Mouse (Mus musculus): ENCODE measurements around the gene Rfwd3. TPM values are rescaled to one million over a fixed set of nuclear protein-coding genes. Genes with fewer than 3 reads are reported as not detected.

Gene Rfwd3
- polyA plus RNA-seq, 1 experiment from 2014 or later: 98.9 TPM

GRCm38 (mm10) chr8:111233730-111234129 is 66.3 kb downstream of the Rfwd3 start:
- H3K36me3 ChIP-seq: 0 out of 2 replicates have a peak, but pooled peaks cover 2% of the 10 kb centered on the region
- 93% methylated on average over 2 of the region's 2 CpGs for WGBS
- no peaks in the 10 kb centered on the region for H3K4me1 ChIP-seq
- no peaks in the 10 kb centered on the region for H3K27me3 ChIP-seq (ENCODE audit: low read depth, poor library complexity, severe bottlenecking)
- DNase-seq (ENCODE audit: low spot score): no peak
- no peak overlapping the region for H3K27ac ChIP-seq (replicated peaks)
- H3K9me3 ChIP-seq (replicated peaks): no peaks in the 10 kb centered on the region
- no peak overlapping the region for H3K4me3 ChIP-seq

GRCm38 (mm10) chr8:111224153-111224552 is 75.9 kb downstream of the Rfwd3 start:
- Histone ChIP-seq H3K27me3 (ENCODE audit: low read depth, poor library complexity, severe bottlenecking) (no peaks in the 10 kb centered on the region), H3K9me3 (replicated peaks) (no peaks in the 10 kb centered on the region), H3K36me3 (0 out of 2 replicates have a peak, but pooled peaks cover 6% of the 10 kb centered on the region), H3K4me3 (no peak overlapping the region), H3K27ac (replicated peaks) (no peak overlapping the region), H3K4me1 (no peaks in the 10 kb centered on the region)
- 91% methylated on average over 5 of the region's 5 CpGs for WGBS
- no peak for DNase-seq (ENCODE audit: low spot score)

Other genes starting within 250 kb of the Rfwd3 start
- 6.1 and 14.4 TPM in 2 replicates for gene Exosc6, start 243.9 kb downstream of the Rfwd3 start, polyA plus RNA-seq (2016; fragmentation: Nextera tagmentation; extraction: Ambion mirVana)
- 1.1 and 2.0 TPM in 2 replicates for gene Clec18a, start 207.8 kb downstream of the Rfwd3 start, polyA plus RNA-seq (2016; fragmentation: Nextera tagmentation; extraction: Ambion mirVana)
- 11.9 and 13.2 TPM in 2 replicates for gene Pdpr, start 205.6 kb downstream of the Rfwd3 start, polyA plus RNA-seq (2016; fragmentation: Nextera tagmentation; extraction: Ambion mirVana)
- 65.1 and 66.7 TPM in 2 replicates for gene Glg1, start 41.0 kb downstream of the Rfwd3 start, polyA plus RNA-seq (2016; fragmentation: Nextera tagmentation; extraction: Ambion mirVana)
- 0.25 TPM in 2 replicates for gene Mlkl, start 38.0 kb upstream of the Rfwd3 start, polyA plus RNA-seq (2016; fragmentation: Nextera tagmentation; extraction: Ambion mirVana)
- gene Fa2h, start 93.6 kb upstream of the Rfwd3 start, polyA plus RNA-seq (2016; fragmentation: Nextera tagmentation; extraction: Ambion mirVana): 0.07 TPM in 1 of 2 replicates, not detected in the other
- gene Wdr59, start 221.9 kb upstream of the Rfwd3 start, polyA plus RNA-seq (2016; fragmentation: Nextera tagmentation; extraction: Ambion mirVana): 4.2 and 4.8 TPM in 2 replicates
- 28.1 and 32.2 TPM in 2 replicates for gene Znrf1, start 235.9 kb upstream of the Rfwd3 start, polyA plus RNA-seq (2016; fragmentation: Nextera tagmentation; extraction: Ambion mirVana)